Mouse (Mus musculus): ENCODE results near the gene Ccdc9b. TPM values are rescaled to one million over a fixed set of nuclear protein-coding genes. Genes with fewer than 3 reads are reported as not detected.

Gene Ccdc9b
- polyA plus RNA-seq, 1 experiment, result 17.9 TPM

DNA sequence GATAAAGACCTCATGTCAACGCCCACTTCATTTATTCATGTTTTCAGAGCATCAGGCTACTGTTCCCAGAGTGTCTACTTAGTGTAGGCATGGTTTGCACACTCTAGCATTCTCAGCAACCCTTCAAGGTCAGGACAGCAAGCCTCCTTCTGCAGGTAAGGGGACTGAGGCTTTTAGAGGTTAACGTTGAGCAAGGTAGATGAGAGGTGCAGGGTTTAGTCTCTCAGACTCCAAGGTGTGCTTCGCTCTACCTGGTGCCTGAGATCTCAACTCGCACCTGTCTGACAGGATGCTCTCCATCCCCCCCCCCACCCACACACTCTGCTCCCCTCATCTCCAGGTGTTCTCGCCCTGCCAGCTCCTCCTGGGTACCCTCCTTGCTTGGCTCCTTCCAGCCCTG lies 8.3 kb downstream of the Ccdc9b start:
- Histone ChIP-seq H3K27ac (ENCODE audit: insufficient read depth, low read length) (no peak overlapping the region), H3K4me3 (ENCODE audit: insufficient read depth, low read length) (no peak overlapping the region), H3K4me1 (ENCODE audit: control insufficient read depth, insufficient read depth, low read length) (peaks cover 4% of the 10 kb centered on the region; the same call in 1 of the 2 replicates)
- TF ChIP-seq POLR2A (IDR thresholded peaks at IDR 0.05; ENCODE audit: low read depth, low read length) (peak; percentile 69), CTCF (IDR thresholded peaks at IDR 0.05; ENCODE audit: borderline replicate concordance, insufficient read depth, low read length) (no peak)

DNA sequence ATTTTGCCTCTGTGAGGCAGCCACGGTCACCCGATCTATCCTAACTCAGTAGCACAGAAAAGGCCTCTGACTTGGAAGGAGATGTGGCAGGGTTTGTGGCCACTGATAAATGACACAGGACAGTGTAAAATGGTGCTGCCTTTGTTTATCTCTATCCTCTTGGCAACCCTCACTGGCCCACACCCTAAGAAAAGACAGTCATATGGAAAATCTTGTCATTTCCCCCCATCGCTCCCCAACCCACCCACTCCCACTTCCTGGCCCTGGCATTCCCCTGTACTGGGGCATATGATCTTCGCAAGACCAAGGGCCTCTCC lies 9.7 kb downstream of the Ccdc9b start:
- H3K4me1 ChIP-seq (ENCODE audit: control insufficient read depth, insufficient read depth, low read length), result peaks cover 7% of the 10 kb centered on the region; the same call in 1 of the 2 replicates
- TF ChIP-seq POLR2A (IDR thresholded peaks at IDR 0.05; ENCODE audit: low read depth, low read length), result peak; percentile 36
- TF ChIP-seq CTCF (IDR thresholded peaks at IDR 0.05; ENCODE audit: borderline replicate concordance, insufficient read depth, low read length), result no peak

DNA sequence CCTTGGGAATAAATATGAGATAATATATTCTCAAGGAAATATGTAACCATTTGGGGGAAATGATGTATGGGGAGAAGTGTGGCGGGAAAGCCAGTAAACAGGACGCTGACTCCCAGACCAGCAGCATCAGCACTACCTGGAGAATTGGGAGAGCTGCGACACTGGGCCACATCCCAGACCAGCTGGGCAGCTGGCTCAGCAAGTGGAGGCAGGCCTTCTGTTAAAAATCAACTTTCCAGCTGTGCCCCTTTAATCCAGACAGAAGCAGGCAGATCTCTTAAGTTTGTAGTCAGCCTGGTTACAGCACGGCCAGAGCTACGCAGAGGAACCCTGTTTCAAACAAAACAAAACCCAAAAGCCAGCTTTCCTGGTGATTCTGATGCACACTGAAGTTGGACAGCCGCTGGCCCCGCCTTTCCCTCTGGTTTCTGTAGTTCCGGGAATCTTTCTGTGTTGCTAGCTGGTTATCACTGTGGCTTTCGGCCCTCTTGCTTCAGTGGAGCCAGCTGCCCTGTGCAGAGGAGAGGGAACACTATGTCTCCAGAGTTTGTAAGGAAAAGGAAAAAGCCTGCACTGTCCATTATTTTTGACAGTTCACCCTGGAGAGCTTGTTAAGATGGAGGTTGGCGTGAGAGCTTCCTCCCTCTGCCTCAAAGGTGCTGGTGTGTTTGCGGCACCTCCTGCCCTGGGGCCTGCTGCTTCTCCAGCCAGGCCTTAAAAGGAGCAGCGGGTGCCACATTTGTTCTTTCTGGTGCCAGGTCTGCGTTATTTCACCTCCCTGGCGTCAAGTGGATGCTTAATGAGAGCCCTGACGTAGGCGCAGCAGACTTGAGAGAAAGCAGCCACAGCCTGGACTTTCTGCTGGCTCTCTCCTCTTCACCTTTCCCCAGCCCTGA lies 10.3 kb downstream of the Ccdc9b start:
- H3K4me3 ChIP-seq (ENCODE audit: insufficient read depth, low read length), result no peak overlapping the region
- TF ChIP-seq POLR2A (IDR thresholded peaks at IDR 0.05; ENCODE audit: low read depth, low read length) (peak; percentile 5; the same call in 1 of the 2 replicates), CTCF (IDR thresholded peaks at IDR 0.05; ENCODE audit: borderline replicate concordance, insufficient read depth, low read length) (no peak)
- H3K4me1 ChIP-seq (ENCODE audit: control insufficient read depth, insufficient read depth, low read length), result peaks cover 12% of the 10 kb centered on the region
- H3K27ac ChIP-seq (ENCODE audit: insufficient read depth, low read length), result no peak overlapping the region

More for the DNA sequence above, 9.7 kb downstream of the Ccdc9b start:
- H3K4me3 ChIP-seq (ENCODE audit: insufficient read depth, low read length), result no peak overlapping the region
- H3K27ac ChIP-seq (ENCODE audit: insufficient read depth, low read length), result no peak overlapping the region

DNA sequence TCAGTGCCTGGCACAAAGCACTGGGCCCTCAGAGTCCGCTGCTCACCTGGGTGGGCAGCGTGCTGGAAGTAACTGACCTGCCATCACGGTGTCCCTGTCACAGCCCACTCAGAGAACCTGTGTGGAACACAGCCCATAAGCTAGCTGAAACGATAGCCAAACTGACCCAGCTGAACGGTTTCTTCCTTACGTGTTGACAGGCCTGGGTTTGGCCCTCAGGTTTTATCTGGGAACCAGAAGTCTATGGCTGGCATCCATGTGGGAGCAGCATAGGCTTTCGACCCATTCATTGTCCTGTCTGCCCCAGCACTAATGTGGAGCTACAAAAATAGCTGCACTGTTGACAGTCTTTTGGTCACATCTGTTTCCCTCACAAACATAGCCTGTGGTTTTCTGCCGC lies 12.0 kb downstream of the Ccdc9b start:
- no peak overlapping the region for H3K27ac ChIP-seq (ENCODE audit: insufficient read depth, low read length)
- no peak for TF ChIP-seq CTCF (IDR thresholded peaks at IDR 0.05; ENCODE audit: borderline replicate concordance, insufficient read depth, low read length)
- no peak for TF ChIP-seq POLR2A (IDR thresholded peaks at IDR 0.05; ENCODE audit: low read depth, low read length)
- H3K4me3 ChIP-seq (ENCODE audit: insufficient read depth, low read length), result no peak overlapping the region
- peaks cover 12% of the 10 kb centered on the region for H3K4me1 ChIP-seq (ENCODE audit: control insufficient read depth, insufficient read depth, low read length)

DNA sequence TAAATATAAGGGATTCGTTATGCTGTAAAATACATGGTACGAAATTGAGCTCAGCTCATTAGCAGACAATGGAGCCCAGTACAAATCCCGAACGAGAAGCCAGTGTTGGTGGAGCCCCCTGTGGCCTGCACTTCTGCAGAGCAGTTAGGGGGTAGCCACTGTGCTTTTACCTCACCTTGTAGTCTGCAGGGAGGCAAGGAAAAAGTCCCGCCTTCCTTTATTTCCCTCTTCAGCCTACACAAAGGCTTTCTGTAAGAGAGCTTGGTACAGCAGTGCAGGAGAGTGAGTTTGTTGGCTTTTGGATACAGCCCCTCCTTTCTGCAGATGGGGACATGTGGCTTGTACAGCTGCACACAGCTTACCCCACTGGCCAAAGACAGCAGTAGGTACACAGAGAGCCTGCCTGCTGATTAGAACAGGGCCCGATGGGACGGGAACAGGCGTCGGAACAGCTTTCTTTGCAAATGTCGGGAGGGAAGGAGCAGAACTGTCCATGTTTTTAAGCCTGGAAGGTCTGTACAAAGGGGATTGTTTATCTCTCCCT lies 13.0 kb downstream of the Ccdc9b start:
- TF ChIP-seq CTCF (IDR thresholded peaks at IDR 0.05; ENCODE audit: borderline replicate concordance, insufficient read depth, low read length) (no peak), POLR2A (IDR thresholded peaks at IDR 0.05; ENCODE audit: low read depth, low read length) (no peak)
- Histone ChIP-seq H3K27ac (ENCODE audit: insufficient read depth, low read length) (no peak overlapping the region), H3K4me3 (ENCODE audit: insufficient read depth, low read length) (no peak overlapping the region), H3K4me1 (ENCODE audit: control insufficient read depth, insufficient read depth, low read length) (peaks cover 15% of the 10 kb centered on the region)

DNA sequence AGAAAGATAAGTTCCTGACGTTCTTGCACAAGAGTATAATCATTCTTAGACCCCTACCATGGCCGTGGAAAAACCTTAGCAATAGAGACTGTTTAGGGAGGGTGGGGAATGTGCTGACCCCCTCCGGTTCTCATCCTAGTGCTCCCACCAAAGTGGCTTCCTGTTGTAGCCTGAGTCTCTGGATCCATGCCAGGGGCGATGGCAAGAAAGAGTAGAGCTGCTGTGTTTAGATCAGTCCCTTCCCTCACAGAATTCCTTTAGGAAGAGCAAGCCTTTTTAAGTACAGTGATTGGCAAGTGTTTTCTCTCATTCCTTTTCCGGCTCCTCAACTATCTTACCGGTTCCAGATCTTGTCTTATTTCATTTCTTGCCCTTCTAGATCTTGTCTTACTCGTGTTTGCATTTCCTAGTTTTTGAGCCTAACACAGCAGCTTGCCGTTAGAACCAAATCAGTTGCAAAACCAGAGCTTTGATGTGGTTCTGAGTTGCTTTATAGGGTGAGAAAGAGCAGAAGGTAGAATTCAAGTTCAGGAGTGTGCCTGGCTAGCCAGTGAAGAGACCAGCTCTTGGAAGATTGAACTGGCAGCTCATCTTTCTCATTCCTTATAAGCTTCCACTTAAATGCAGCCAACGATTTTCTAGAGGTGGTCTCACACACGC lies 15.0 kb downstream of the Ccdc9b start:
- Histone ChIP-seq H3K4me3 (ENCODE audit: insufficient read depth, low read length) (peak overlapping the region; percentile 72), H3K27ac (ENCODE audit: insufficient read depth, low read length) (no peak overlapping the region), H3K4me1 (ENCODE audit: control insufficient read depth, insufficient read depth, low read length) (peaks cover 15% of the 10 kb centered on the region)
- TF ChIP-seq POLR2A (IDR thresholded peaks at IDR 0.05; ENCODE audit: low read depth, low read length), result no peak
- TF ChIP-seq CTCF (IDR thresholded peaks at IDR 0.05; ENCODE audit: borderline replicate concordance, insufficient read depth, low read length), result no peak

DNA sequence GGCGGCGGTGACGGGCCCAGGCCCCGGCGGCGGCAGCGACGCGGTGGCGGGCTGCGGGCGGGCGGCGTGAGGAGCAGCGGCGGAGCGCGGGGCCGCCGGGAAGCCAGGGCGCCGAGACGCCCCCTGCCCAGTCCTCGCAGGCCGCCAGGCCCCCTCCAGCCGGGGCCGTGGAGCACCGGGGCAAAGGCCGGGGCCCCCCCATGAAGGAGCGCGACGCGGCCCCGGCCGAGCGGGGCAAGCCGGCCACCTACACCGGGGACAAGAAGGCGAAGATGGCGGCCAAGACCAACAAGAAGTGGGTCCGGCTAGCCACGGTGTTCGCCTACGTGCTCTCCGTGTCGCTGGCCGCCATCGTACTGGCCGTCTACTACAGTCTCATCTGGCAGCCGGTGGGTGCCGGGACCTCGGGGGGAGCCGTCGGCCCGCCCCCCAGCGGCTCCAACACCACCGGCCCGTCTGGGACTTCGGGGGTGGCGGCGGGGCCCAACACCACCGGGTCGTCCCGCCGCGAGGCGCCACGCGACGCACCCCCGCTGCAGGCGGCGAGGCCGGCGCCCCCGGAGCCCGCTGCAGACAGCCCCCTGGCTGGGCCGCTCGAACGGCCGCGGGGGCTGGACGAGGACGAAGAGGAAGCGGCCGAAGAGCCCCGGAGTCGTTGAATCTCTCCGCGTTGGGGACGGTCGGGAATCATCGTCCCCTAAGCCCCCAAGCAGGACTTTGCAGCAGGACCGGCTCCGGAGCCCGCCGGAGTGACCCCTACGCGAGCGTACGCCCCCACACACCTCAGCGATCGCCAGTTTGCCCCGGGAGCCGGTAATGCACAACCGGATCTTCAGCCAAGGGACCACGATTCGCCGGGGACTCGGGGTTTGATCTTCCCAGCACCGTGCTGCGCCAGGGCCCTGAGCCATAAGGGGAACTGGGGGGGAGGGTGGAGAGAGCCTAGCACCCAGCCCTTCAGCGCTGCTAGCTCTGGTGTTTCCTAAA lies 16.3 kb downstream of the Ccdc9b start:
- TF ChIP-seq POLR2A (IDR thresholded peaks at IDR 0.05; ENCODE audit: low read depth, low read length), result no peak
- no peak for TF ChIP-seq CTCF (IDR thresholded peaks at IDR 0.05; ENCODE audit: borderline replicate concordance, insufficient read depth, low read length)
- Histone ChIP-seq H3K4me1 (ENCODE audit: control insufficient read depth, insufficient read depth, low read length) (peaks cover 15% of the 10 kb centered on the region), H3K27ac (ENCODE audit: insufficient read depth, low read length) (no peak overlapping the region), H3K4me3 (ENCODE audit: insufficient read depth, low read length) (peak overlapping the region; percentile 72)

DNA sequence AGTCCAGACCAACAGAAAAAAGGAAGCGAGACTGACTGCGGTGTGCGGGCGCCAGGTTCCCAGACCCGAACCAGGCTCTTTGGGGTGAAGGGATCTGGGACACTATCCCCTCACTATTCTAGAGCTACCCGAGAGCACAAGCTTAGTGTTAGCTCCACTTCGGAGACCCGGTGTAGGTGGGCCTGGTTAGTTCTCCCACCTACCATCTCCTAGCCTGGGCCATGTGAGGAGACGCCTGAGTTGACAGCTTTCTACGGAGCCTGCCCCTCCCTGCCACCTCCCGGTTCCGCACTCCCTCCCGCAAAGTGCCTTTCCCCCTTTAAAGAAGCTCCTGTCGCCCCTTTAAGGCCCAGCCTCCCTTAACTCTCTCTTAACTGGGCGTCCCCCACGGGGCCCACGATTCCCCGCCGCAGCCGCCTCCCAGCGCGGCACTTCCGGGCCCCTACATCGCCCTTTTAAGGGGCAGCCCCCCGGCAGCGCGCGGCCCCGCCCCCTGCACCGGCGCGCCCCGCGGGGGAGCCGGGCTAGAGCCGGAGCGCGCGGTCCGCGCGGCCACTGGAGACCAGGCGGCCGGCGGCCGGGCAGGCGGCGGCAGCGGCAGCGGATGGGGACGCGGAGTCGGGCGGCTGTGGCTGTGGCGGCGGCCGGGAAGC lies 17.1 kb downstream of the Ccdc9b start, which contains the start of gene Inafm2:
Gene Inafm2, plus strand, starts transcription at position 527 of the 653 bp plus-strand sequence.
- no peak for TF ChIP-seq CTCF (IDR thresholded peaks at IDR 0.05; ENCODE audit: borderline replicate concordance, insufficient read depth, low read length)
- TF ChIP-seq POLR2A (IDR thresholded peaks at IDR 0.05; ENCODE audit: low read depth, low read length), result peak; percentile 61
- peak within 1 kb of the TSS; percentile 72 for H3K4me3 ChIP-seq (ENCODE audit: insufficient read depth, low read length)
- peaks cover 15% of the 10 kb centered on the region for H3K4me1 ChIP-seq (ENCODE audit: control insufficient read depth, insufficient read depth, low read length)
- no peak within 1 kb of the TSS for H3K27ac ChIP-seq (ENCODE audit: insufficient read depth, low read length)

Data from embryonic fibroblast, embryonic 13.5 days (primary cell).